Mouse (Mus musculus) embryo, embryonic 11.5 days (tissue): ENCODE data around the gene Rybp.

Source experiments
- DNase-seq: peaks from one replicate; pipeline ENCODE4 v3.0.0-alpha.2; 2012; ENCODE audit warnings: low read depth, low spot score

Rybp gene

DNA sequence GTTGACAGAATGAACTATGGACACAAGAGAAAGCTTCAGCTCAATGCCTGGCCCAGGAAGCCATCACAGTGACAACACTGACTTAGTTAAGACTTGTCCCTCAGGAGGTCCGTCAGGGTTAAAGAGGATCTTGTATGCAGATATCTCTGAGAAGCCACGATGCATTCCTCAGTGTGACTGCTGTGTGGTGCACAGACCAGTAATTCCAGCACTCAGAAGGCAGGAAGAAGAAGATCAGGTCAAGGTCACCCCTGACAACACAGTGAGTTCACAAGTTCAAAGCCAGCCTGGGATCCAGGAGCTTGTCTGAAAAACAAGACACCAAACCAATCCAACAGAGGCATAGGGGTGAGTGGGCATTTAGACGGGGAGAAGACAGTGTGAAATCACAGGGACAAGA is 67.3 kb downstream of the Rybp start:
- DNase-seq = no peak

DNA sequence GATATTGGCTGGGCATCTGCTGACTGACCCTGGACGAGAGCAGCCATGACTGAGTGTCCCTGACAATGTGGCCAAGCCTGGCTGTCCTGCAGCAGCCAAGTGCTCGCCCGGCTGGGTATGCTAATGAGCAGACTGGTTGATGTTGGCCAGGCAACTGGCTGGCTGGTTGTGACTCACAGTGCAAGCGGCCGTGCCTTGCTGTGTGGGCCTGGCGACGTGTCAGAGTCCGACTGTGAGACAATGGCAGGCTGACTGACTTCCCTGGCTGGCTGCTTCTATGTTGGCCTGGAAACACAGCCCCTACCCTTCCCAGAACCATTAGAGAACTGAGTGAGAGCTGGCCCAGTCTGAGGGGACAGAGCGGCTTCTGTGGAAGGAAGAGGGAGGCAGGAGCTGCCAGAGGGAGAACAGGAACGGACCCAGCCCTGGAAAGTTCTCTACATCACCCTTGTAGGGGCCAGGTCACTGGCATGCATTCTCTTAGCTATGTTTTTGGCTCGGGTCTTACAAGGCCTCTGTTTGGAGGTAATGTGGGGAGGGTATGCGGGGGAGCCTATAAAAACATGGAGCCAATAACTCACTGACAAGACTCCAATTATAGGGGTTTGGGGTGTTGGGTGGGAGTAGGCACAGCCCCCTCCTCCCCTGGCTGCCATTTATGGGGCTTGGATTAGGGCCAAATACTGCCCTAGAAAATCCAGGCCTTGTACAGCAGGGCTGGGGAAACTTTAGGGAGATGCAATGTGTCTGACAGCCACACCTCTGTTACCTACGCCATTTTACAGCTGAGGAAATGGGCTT is 68.5 kb downstream of the Rybp start:
- DNase-seq = no peak

- no peak for DNase-seq
These were observed 69.8 kb downstream of the Rybp start for GRCm38 (mm10) chr6:100217507-100217906.

DNA sequence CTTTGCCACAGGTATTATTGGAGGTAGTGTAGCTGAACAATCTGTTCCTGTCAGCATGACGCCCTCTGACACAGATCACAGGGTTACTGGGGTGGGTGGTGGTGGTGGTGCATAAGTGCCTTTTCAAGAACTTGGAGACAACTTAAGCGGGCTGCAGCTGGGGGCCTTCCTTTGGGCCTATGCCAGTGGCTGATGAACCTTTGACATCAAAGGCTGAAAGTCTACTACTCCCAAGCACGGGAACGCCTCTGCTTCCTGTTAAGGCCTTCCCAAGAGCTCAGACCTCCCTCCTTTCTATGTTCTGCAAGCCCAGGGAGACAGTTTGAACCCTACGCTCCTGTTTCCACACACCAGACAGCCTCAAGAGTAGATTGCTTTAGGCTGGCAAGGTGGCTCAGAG is 70.3 kb downstream of the Rybp start:
- no peak for DNase-seq

- no peak for DNase-seq
These were observed 71.5 kb downstream of the Rybp start for GRCm38 (mm10) chr6:100215809-100216208.

GRCm38 (mm10) chr6:100214132-100214913 is 73.0 kb downstream of the Rybp start:
- DNase-seq = no peak

- no peak for DNase-seq
These were observed 73.7 kb downstream of the Rybp start for GRCm38 (mm10) chr6:100213596-100213995.

- no peak for DNase-seq
These were observed 74.5 kb downstream of the Rybp start for GRCm38 (mm10) chr6:100212820-100213219.

DNA sequence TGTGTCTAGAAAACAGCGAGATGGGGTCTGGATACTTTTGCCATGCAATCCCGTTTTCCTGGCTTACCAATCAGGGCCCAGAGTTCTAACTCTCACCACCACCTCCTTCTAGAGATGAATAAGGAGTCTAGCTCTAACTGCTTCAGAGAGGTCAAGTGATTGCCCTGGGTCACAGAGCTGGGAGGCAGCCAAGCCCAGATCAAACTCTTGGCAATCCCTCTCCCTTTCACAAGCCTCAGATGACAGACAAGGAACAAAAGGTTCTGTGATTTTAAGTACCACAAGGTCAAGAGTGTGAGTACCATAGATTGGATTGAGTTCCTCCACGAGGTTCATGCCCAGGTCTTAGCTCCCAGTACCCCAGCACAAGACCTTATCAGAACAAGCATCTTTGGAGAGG is 75.6 kb downstream of the Rybp start:
- no peak for DNase-seq

GRCm38 (mm10) chr6:100210517-100210916 is 76.8 kb downstream of the Rybp start:
- no peak for DNase-seq

- DNase-seq = no peak
These were observed 80.5 kb downstream of the Rybp start for GRCm38 (mm10) chr6:100206741-100207275.

DNA sequence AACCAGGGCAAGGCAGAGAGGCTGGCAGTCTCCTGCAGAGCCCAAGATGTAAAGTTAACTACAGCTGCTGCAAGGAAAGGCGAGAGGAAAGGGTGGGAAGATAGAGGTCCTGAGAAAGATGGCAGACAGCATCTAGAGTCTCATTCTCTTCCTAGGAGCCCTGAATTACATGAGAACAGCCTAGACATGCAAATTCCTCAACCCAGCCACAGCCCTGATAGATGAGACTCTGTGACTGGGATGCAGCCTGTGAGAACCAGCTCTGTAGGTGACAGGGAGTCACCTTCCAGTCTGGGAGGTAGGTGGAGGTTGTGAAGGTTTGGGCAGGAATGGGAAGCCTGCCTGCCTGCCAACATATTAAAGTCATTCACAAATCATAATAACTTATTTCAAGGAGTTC is 81.0 kb downstream of the Rybp start:
- DNase-seq = no peak

GRCm38 (mm10) chr6:100204436-100204835 is 82.8 kb downstream of the Rybp start:
- no peak for DNase-seq

DNA sequence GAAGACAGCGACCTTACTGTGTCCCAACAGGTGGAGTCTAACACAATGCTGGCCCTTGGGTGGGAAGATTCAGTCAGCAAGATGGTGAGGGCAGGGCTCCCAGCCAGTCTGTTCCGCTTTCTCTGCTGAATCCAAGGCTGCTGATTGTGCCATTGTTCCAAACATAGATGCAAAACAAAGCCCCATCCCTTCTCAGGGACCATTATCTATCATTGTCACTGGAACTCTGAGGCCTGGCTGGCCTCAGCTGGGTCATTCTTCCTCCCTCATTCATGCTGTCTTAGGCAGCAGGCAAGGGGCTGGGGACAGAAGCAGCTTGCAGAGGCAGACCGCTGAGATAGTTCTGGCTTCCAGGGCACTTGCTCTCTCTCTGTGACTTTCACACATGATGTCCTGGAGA is 83.8 kb downstream of the Rybp start:
- DNase-seq = no peak

DNA sequence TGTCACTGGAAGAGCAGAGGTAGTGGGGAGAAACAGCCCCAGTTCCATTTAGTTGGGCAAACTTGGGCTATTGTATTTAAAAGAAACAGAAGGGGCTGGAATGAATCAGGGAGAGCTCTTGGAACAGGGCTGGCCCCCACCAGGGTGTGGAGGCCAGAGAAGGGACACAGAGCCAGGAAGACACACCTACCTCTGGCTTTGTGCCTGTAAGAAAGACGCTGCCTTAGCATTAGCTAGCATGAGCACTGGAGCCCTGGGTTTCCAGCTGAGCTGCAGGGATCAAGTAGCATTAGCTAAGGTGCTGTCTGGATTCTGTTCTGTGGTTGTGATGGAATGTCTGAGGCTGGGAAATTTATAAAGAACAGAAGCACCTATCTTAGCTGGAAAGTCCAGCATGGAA is 85.2 kb downstream of the Rybp start:
- DNase-seq = no peak

- DNase-seq = no peak
These were observed 90.2 kb downstream of the Rybp start for GRCm38 (mm10) chr6:100197102-100197501.

DNA sequence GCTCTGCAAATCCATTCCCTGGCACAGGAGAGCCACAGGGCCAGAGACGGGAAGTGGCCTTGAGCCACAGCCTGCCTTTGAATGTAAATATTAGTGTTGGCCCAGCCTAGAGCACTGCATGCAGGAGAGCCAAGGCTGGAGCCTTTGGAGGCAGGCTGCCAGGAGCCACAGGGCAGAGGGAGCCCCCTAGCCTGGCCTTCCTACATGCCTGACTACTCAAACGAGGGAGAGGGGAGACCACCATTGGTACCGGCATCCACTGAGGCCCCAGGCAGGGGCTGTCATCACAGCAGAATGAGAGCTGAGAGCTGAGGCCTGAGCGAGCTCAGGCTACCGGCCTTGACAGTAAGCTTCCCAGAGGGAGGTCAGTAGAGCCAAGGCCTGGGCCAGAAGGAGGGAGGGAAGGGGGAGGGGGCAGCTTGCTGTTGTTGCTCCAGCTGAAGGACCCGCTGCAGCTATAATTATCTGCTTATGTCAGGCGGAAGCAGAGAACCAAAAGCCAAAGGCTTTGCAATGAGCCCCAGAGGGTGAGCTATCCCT is 91.3 kb downstream of the Rybp start:
- no peak for DNase-seq

DNA sequence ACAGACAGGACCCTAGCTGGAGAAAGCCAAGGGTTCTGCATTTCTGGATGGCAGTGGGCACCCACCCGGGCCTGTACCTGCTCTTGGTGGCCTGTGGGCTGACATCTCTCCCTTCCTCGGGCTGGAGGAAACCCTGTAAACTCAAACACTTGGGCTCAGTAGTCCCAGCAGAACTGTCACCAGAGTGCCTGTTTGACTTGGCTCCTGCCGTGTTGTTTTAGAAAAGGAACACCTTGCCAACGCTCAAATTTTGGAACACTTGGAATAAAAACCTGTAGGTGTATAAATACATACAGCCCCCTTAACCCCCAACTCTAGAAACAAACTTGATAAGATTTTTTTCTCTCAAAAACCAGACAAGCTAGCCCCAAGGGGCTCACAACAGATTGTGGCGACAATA is 92.2 kb downstream of the Rybp start:
- no peak for DNase-seq

GRCm38 (mm10) chr6:100193760-100194159 is 93.5 kb downstream of the Rybp start:
- no peak for DNase-seq

DNA sequence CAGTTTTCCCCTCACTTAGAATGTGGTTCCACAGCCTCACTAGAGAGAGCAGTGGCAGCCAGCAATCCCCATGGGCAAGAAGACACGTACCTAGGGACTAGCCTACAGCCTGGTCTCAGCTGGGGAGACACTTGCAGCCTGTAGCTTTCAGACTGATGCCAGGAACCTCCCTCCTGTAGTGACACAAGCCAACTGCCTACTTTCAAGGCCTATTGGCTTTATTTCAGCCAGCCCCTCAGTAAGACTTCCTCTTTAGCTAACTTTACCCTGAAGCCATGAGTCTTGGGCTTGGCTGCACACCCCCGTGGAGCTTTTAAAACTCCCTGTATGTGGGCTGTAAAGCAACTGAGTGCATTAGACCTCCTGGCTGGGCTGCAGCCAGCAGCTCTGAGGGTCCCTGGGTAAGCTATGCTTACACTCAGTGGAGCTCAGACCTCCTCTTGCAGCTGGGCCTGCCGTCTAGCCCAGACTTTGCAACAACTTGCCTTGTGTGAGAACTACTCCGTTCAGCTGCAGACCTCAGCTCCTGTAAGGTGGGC is 94.5 kb downstream of the Rybp start:
- DNase-seq = no peak

DNA sequence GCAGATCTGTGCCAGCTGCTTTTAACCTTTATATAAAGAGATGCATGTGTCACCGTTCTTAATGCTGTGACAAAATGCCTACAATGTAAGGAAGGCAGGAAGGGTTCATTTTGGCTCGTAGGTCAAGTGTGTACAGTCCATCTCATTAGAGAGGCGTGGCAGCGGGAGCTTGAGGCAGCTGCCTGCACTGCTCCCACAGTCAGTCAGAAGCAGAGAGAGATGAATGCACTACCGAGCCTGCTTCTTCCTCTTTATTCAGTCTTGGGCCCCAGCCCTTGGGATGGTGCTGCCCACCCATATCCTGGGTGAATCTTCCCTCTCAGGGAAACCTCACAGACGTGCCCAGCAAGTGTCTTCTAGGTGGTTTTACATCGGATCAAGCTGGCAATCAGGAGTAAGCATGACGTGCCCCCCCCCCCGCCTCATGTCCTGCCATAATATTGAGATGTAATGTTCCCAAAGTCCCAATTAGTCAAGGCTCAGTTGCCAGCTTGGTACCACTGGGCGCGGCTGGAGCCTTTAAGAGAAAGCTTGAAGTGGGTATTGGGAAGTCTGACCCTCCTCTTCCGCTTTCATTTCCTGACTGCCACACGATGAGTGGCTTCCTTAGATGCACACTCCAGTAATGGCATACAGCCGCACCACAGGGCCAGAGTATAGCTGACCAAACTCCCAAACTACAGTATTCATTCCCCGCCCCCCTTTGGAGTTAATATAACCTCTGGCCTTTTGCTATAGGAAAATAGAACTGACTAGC is 96.3 kb downstream of the Rybp start:
- DNase-seq = no peak

DNA sequence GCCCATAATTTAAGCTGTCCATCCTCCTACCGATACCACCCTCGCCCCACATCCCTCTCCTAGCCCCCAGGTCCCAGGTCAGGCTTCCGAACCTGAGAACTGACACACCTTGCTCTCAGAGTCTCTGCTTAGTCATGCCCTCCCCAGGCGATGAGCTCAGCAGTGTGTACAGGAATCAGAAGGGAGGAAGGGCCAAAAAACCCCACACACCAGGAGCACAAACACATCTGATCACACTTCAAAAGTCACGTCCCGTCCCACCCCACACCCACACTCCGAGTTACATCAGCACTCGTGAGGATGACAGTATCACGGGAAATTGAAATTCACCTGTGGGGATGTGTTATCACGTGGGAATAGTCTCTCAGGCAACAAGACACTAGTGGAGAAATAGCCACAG is 97.0 kb downstream of the Rybp start:
- no peak for DNase-seq
